Mouse (Mus musculus) MN1 (cell line): ENCODE measurements around the gene Gnb5.

Source experiments
- DNase-seq: peaks from one replicate; pipeline ENCODE4 v3.0.0-alpha.2; 2016; ENCODE audit warnings: low spot score

Gene Gnb5

DNA sequence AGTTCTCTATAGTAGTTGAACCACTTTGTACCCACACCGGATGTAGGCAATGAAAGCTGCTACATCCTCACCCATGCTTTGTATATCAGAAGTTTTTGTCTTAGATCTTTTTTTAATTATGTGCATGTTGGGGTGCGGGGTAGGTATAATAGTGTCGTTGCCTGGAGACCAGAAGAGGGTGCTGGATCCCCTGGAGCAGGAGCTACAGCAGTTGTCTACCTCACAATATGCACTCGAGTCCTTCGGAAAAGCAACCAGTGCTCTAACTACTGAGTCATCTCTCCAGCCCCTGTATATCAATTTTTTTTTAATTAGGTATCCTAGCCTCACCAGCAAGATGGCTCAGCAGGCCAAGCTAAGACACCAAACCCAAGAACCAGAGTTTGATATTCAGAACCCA lies 927 bp downstream of the Gnb5 start:
- DNase-seq = no peak

DNA sequence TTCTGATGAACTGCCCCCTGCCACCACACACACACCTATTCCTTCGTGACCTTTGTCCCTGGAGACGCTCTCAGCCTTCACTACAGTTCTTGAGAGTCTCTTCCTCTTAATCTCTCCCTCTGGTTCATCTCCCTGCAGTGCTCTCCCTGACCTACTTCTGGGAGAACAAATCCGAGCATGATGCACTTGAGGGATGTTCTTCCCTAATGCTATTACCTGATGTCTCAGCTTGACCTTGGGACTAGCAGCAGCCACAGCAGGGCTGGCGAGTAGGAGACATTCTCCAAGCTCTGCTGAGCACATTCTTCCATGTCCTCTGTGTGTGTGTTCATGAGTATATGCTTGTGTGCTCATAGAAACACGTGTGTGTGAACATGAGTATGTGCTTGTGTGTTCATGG lies 2.5 kb downstream of the Gnb5 start:
- DNase-seq = no peak

DNA sequence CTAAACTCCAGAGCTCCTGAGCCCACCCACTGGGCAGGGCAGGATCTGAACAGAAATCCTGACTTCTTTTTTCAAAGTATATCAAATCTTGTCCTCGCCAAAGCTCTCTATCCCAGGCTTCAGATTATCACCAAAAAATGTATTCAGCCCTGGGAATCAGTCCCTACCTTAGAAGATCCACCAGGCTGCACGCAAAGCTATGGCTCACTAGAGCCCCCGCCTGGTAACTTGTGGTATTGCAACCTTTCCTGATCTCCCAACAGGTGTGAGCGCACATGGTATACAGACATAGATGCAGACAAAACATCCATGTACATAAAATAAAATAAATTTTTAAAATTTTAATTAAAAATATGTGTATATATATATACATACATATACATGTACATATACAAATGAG lies 5.9 kb downstream of the Gnb5 start:
- DNase-seq = peak; percentile 78

DNA sequence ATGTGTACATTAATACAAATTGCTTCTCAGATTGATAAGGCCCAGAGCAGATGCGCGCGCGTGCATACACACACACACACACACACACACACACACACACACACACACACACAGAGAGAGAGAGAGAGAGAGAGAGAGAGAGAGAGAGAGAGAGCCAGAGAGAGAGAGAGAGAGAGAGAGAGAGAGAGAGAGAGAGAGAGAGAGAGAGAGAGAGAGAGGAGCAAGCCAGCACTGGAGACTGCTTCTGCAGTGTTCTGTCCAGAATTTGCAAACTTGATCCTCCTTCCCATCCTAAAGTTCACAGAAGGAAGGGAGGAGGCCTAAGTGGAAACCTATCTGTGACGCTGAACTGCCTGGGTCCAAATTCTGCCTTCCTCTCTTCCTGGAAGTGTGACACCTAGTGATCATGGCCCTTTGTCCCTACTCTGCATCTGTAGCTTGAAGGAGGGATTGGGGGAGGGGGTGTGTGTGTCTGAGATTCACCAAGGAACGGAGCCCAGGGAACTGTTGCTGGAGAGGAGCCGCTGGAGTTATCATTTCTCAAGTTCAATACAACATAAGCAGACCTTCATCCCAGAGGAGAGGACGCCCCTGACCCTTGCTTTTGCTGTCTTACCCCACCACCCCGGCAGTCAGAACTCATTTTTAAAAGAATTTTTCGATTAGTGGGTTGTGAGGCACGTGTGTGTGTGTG lies 7.2 kb downstream of the Gnb5 start:
- DNase-seq = peak; percentile 71

DNA sequence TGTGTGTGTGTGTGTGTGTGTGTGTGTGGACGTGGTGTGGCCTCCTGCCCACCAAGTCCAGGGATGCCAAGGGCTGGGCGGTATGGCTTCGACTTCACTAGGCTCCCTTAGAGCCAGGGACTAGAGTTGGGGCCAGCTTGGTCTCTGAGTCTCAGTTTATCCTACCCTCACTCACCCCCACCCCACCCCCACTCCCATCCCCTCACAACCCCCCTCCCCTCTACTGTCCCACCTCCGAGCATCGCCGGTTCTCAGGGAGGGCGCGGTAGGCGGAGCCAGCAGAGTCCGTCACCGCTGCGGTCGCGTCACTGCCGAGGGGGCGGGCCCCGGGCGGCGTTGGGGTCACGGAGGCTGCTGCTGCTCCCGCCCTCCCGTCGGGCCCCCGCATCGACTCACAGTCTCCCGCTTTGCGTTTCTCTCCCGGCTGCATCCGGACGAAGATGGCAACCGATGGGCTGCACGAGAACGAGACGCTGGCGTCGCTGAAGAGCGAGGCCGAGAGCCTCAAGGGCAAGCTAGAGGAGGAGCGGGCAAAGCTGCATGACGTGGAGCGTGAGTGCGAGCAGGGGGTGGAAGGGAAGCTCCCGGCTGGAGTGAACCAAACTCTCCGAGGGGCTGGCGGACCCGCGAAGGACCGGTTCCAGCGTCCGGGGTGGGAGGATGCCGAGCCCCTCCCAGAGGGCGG lies 7.9 kb downstream of the Gnb5 start:
- peak; percentile 82 for DNase-seq

DNA sequence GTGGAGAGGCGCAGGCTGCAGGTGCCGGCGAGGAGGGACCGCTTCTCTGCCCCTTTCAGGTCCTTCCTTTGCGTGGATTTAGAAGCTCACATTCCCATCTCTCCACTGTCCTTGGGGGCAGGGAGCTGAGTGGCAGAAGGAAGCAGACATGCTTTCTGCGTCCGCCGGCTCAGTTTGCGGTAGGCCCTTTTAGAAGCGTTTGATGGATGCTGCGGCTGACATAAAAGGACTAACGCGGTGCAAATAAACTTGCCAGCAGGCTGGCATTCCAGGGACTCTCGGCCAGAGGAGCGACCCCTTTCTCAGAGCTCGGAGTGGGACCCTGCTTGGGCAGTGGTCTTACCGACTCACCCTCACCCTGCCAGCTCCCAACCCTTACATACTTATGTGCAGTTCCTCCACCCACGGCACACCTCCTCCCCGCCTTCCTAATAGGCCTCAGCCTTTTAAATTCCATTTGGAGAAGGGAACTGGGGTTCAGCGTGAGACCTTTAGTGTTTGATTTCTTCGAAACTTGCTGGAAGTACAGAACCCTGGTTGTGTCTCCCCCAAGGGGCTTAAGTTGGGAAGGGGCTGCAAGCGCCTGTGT lies 8.5 kb downstream of the Gnb5 start:
- DNase-seq = peak; percentile 16

DNA sequence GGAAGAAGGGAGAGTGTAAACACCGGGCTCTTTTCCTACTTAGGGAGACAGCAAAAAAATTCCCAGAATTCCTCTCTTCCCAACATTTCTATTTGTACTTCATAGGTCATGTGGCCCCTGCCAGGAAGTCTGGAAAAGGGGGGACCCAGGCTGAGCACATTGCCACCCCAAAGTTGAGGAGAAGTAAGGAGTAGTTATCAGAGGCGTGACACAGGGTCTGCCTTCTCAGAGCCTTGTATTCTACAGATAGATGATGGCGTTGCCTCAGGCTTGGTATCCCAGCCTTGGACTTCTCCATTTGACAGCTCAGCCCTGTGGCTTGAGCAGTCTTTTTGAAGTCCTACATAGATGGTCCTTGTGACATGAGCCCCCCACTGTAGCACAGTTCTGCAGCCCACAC lies 9.2 kb downstream of the Gnb5 start:
- DNase-seq = no peak

DNA sequence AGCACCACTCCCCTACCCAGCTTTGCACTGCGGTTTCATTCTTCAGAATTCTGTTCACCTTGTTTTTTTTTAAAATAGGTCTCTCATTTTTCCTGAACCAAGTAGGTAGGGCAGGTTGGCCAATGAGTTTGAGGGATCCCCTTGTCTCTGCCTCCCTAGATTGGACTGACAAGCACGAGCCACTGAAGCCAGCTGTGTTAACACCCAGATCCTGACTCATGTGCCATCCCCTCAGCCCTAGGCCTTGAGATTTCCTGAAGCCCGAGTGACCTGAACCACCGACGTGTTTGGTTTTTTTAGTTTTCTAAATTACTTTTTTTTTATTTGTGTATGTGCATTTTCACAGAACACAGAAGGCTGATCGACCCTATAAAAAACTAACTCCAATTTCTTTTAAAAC lies 10.7 kb downstream of the Gnb5 start:
- DNase-seq = no peak

DNA sequence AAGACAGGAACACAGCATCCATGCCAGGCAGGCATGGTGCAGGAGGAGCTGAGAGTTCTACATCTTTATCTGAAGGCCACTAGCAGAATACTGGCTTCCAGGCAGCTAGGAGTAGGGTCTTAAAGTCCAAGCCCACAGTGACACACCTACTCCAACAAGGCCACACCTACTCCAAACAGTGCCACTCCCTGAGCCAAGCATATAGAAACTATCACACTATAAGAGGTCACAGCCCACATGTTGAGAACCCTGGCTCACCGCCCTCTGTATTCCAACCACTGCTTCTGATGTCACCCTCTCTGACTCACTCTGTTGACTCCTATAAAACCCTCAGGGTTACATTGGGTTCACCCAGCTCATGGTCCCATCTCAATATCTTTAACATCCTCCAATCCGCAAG lies 12.1 kb downstream of the Gnb5 start:
- no peak for DNase-seq

DNA sequence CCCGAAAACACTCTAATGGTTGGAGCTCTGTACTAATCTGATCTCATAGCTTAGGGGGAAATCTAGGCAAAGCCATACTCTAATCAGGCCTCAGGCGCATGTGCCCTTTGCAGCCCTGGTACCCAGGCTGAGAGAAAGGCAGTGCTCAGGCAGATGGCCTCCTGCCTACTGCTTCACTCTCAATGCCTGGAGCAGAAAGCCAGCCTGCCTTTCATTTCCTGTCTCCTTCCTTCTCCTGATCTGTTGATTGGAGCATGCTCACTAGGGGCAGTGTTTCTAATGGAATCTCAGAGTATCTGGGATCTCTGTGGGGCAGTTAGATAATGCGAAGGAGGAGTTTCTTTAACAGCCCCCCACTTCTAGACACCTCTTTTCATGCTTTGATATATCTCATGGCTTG lies 13.3 kb downstream of the Gnb5 start:
- peak; percentile 40 for DNase-seq

DNA sequence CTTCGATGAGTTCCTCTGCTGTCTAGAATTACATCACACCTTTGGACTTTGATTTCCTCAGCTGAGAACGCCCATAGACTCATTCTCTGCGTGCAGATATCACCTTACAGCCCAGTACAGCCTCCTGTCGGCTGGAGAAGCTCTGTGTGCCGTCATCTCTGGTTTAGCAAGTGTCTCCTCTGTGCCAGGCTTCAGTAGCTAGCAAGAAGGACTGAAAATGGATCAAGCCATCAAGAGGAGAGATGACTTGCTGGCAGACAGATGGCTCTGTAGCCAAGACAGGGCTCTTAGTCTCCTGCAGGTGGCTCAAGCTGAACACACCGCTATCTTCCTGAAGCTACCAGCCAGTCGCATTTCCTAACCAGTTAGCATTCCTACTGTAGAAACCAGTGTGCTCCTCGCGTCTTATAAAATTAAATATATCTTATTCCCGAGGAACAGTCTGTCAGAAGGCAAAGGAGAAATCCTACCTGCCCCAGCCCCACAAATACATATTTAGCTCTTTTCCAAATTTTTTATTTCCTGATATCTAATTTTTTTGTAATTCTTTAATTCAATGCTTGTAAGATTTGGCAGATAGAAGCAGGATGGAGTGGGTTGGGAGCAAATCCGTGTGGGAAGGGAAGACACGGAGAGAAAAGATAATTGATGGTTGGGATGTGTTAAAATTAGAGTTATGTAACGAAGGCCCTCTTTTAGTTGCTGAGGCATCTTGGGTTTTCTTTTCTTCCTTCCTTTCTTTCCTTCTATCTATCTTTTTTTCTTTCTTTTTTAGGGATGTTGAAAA lies 16.2 kb downstream of the Gnb5 start:
- no peak for DNase-seq

DNA sequence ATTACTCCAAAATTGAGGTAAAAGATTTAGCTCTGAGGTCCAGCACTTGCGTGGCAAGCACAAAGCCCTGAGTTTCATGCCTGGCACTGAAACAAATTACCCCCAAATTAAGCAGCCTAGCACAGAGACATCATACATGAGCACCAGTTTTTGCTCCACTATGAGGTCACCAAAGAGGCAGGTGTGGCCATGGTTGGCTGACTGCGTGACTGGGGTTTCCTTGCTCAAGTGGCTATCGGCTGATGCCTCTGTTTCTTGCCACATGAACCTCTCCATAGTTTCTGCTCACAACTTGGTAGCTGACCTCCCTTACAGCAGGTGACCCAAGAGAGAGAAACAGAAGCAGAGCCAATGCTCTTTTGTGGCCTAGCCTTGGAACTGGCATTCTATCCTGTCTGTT lies 22.0 kb downstream of the Gnb5 start:
- no peak for DNase-seq

DNA sequence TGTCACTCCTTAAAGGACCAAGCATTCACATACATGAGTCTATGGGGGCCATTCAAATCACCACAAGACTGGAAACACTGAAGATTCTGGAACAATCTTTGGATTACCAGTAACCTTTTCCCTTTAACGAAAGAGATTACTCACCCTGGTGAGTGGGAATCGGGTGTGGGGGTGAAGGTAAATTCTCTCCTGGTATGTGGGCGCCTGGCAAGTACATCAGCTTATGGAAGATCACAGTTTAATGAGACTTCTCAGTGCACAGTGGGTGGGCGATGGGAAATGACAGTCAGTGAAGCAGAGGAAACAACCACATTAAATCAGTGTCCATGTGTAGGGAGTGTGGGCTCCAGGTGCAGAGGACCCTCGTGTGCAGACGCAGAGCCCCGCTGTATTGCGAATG lies 24.7 kb downstream of the Gnb5 start:
- no peak for DNase-seq

DNA sequence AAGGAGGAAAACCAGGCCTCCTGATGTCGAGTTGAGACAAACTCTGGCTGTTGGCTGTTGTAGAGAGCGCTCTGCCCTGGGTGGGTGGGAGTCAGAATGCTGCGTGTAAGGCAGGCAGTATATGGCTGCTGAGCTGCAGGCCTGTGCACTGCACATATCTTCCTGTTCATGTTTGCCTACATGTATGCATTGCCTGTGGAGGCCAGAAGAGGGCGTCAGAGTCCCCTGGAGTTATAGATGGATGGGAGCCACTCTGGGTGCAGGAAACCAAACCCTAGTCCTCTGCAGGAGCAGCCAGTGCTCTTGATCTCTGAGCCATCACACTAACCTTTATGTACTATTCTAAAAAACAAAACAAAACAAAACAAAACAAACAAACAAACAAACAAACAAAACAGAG lies 28.4 kb downstream of the Gnb5 start:
- no peak for DNase-seq

DNA sequence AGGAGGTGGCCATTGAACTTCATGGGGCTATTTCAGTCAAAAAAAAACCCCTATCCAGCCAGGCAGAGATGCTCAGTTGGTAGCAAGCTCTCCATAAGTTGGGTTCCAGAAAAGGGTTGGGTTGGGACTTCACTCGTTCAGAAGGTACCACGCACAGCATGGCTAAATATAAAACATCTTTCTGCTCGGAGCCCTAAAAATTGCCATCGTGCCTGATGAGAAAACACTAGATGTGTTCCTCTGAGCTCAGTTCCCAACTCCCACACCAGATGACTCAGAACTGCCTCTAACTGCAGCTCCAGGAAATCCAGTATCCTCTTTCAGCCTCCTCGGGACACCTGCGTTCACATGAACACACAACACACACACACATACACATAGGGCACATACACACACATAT lies 31.9 kb downstream of the Gnb5 start:
- no peak for DNase-seq

DNA sequence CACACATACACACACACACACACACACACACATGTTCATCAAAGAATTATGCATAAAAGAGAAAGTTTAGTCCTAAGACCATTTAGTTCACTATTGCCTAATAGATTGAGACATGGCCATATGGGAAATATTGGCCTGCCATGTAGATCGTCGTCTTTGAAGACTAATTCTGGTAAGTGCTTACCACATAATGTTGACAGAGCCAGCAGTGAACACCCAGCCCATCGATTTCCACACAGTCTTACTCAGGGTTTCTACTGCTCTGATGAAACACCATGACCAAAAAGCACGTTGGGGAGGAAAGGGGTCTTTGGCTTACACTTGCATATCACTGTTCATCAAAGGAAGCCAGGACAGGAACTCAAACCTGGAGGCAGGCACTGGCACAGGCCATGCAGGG lies 36.3 kb downstream of the Gnb5 start:
- no peak for DNase-seq

DNA sequence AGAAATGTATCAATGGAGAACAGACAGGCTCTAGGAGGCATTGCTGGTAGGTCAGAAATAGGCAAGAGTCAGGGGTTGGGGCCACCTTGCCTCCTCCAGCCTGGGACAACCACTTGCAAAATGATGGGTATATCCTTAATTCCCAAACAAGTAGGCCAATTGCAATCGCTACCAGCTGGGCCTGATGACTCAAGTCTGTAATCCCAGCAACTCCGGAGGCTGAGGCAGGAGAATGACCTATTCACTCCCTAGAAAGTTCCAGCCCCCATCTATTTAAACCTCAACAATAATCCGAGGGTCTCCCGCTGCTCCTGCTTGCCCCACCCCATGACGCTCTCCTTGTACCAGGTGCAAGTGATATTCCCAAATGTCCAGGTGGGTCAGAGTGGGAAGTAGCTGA lies 41.4 kb downstream of the Gnb5 start, which contains the start of gene Bcl2l10:
Bcl2l10 (plus strand) TSS at position 301 of the 400 bp plus-strand sequence.
- no peak for DNase-seq

DNA sequence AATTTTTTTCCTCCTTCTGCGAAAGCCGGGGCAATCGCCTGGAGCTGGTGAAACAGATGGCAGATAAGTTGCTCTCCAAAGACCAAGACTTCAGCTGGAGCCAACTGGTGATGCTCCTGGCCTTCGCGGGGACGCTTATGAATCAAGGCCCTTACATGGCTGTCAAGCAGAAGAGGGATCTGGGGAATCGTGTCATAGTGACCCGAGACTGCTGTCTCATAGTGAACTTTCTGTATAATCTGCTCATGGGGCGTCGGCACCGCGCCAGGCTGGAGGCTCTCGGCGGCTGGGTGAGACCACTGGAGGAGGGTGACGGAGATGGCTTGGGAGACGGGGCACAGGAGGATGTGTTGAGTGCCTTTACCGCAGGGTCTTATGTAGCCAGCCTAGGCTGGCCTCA lies 42.0 kb downstream of the Gnb5 start:
- no peak for DNase-seq

DNA sequence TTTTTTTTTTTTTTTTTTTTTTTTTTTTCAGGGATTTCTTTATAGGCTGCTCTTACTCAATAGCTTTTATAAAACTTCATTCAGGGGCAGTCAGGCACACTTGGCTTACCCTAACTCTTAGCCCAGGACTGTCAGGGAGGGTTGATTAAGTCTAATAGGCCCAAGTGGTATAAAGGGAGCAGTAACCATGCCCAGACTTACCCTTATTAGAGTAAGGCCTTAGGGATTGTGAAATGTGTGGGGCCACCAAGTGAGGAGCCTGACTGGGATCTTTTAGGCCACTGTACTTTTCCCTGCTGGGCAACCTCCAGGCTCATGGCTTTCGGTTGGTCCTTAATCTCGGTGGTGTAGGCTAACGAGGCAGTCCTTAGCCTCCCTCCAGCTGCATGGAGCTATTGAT lies 42.6 kb downstream of the Gnb5 start:
- DNase-seq = no peak

DNA sequence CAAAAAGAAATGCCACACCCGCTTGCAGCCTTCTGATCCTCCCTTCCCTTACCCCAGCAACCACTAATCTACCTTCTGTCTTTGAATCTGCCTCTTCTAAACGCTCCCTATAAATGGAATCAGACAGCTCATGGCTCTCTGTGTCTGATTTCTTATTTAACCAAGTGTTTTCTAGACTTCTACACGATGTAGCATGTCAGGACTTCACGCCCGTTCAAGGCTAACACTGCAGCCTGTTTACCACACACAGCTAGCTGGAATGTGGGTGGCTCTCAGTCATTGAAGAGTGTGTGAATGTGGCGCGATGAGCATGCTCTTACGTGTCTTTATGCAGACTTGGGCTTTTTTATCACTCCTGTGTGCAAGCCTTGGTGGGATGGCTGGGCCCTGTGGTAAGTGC lies 47.0 kb downstream of the Gnb5 start:
- DNase-seq = no peak

DNA sequence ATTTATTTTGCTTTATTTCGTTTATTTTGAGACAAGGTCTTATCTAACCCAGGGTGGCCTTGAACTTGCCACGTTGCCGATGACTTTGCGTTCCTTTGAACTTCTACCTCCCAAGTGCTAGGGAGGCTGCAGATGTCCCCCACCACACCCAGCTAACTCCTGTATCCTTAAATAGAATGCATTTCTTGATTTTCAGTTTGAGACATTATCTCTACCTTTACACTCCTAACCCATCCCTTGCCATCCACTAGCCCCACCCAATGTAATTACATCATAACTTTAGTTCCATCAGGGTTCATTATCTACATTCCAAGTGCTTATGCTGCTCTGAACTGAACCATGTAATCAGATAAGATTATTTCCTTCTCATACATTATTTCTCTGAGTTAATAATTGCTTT lies 49.7 kb downstream of the Gnb5 start:
- DNase-seq = no peak

DNA sequence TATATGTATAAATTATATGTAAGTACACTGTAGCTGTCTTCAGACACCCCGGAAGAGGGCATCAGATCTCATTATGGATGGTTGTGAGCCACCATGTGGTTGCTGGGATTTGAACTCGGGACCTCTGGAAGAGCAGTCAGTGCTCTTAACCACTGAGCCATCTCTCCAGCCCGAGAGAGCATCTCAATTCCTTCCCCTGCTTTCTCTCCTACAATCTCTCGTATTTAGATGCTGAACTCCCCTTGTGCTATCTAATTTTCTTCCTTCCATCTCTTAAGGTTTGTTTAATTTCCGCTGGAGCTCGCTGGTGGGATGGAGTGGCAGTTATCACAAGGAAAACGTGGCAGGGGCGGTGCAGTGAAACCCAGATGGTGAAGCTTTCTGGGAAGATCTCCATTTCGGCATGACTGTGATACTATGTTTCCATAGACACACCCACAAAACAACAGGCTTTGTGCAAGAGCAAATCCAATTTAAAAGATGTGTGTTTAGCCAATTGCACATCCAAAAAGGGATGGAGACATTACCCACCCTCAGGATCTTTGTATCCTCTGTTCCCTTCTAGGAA lies 51.1 kb downstream of the Gnb5 start:
- no peak for DNase-seq

DNA sequence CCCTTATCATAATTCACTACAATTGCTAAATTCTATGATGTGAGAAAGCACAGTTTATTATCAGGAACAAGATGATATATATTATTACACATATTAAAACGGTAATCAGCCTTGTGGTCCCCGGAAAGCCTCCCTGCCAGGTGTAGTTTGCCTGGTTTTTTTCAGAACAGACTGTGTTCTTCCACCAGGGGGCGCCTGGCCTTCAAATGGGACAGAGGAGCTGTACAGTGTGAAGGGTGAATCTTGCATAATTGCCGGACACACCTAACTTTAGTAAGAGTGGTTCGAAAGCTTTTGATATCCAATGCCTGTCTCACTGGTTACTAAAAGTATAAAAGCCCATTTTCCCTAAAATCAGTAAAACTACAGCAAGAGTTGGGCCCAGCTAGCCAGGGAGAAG lies 55.6 kb downstream of the Gnb5 start:
- peak; percentile 66 for DNase-seq
